Mouse (Mus musculus): Measurements from ENCODE around the gene Khnyn. TPM values are rescaled to one million over a fixed set of nuclear protein-coding genes. Genes with fewer than 3 reads are reported as not detected.

The Khnyn gene
- polyA plus RNA-seq, 1 experiment from 2014 or later, result 6.6 TPM

GRCm38 (mm10) chr14:55853621-55854285 is 31.0 kb upstream of the Khnyn start, which contains the start of gene Nynrin:
TSS of gene Nynrin (plus strand) at chr14:55854010.
- DNase-seq (ENCODE audit: low spot score) (peak; percentile 70), ATAC-seq (ENCODE audit: low FRiP score) (peak; percentile 82)
- Histone ChIP-seq H3K27ac (peak within 1 kb of the TSS; percentile 86), H3K9ac (peak within 1 kb of the TSS; percentile 88), H3K27me3 (ENCODE audit: control insufficient read depth, insufficient read depth, low read length) (no peaks in the 10 kb centered on the region), H3K4me2 (replicated peaks) (peak within 1 kb of the TSS; percentile 88), H3K4me1 (replicated peaks; ENCODE audit: control insufficient read depth, insufficient read depth, low read length) (peaks cover 48% of the 10 kb centered on the region), H3K36me3 (replicated peaks; ENCODE audit: control insufficient read depth, insufficient read depth) (no peaks in the 10 kb centered on the region), H3K9me3 (ENCODE audit: control insufficient read depth, low read length) (no peaks in the 10 kb centered on the region), H3K4me3 (replicated peaks; ENCODE audit: low read length) (peak within 1 kb of the TSS; percentile 68)
- WGBS, result under 1% methylated on average over 31 of the region's 33 CpGs

- Histone ChIP-seq H3K4me2 (replicated peaks) (peak overlapping the region; percentile 88), H3K4me1 (replicated peaks; ENCODE audit: control insufficient read depth, insufficient read depth, low read length) (peaks cover 48% of the 10 kb centered on the region), H3K9me3 (ENCODE audit: control insufficient read depth, low read length) (no peaks in the 10 kb centered on the region), H3K27ac (peak overlapping the region; percentile 86), H3K9ac (peak overlapping the region; percentile 88), H3K36me3 (replicated peaks; ENCODE audit: control insufficient read depth, insufficient read depth) (no peaks in the 10 kb centered on the region), H3K4me3 (replicated peaks; ENCODE audit: low read length) (peak overlapping the region; percentile 68), H3K27me3 (ENCODE audit: control insufficient read depth, insufficient read depth, low read length) (no peaks in the 10 kb centered on the region)
- DNase-seq (ENCODE audit: low spot score) (no peak), ATAC-seq (ENCODE audit: low FRiP score) (peak; percentile 6; the same call in 1 of the 2 replicates)
- 0% methylated on average over 9 of the region's 9 CpGs for WGBS
These were observed 30.2 kb upstream of the Khnyn start for GRCm38 (mm10) chr14:55854406-55855100.

- H3K36me3 ChIP-seq (replicated peaks; ENCODE audit: control insufficient read depth, insufficient read depth), result no peaks in the 10 kb centered on the region
- no peaks in the 10 kb centered on the region for H3K27me3 ChIP-seq (ENCODE audit: control insufficient read depth, insufficient read depth, low read length)
- peak; percentile 15; the same call in 1 of the 2 replicates for ATAC-seq (ENCODE audit: low FRiP score)
- H3K4me1 ChIP-seq (replicated peaks; ENCODE audit: control insufficient read depth, insufficient read depth, low read length), result peaks cover 48% of the 10 kb centered on the region
- H3K9ac ChIP-seq, result peak overlapping the region; percentile 88
- H3K9me3 ChIP-seq (ENCODE audit: control insufficient read depth, low read length), result no peaks in the 10 kb centered on the region
- peak overlapping the region; percentile 86 for H3K27ac ChIP-seq
- DNase-seq (ENCODE audit: low spot score), result peak; percentile 56
- peak overlapping the region; percentile 68 for H3K4me3 ChIP-seq (replicated peaks; ENCODE audit: low read length)
- peak overlapping the region; percentile 88 for H3K4me2 ChIP-seq (replicated peaks)
- WGBS, result 4% methylated on average over 4 of the region's 4 CpGs
These were observed 29.6 kb upstream of the Khnyn start for GRCm38 (mm10) chr14:55855101-55855561.

- 69% methylated on average over 4 of the region's 4 CpGs for WGBS
- H3K9me3 ChIP-seq (ENCODE audit: control insufficient read depth, low read length), result no peaks in the 10 kb centered on the region
- H3K4me2 ChIP-seq (replicated peaks), result peak overlapping the region; percentile 88
- DNase-seq (ENCODE audit: low spot score) (no peak), ATAC-seq (ENCODE audit: low FRiP score) (no peak)
- H3K4me1 ChIP-seq (replicated peaks; ENCODE audit: control insufficient read depth, insufficient read depth, low read length), result peaks cover 44% of the 10 kb centered on the region
- 0 out of 2 replicates have a peak, but pooled peaks cover under 1% of the 10 kb centered on the region for H3K36me3 ChIP-seq (replicated peaks; ENCODE audit: control insufficient read depth, insufficient read depth)
- no peak overlapping the region for H3K27ac ChIP-seq
- no peak overlapping the region for H3K4me3 ChIP-seq (replicated peaks; ENCODE audit: low read length)
- H3K27me3 ChIP-seq (ENCODE audit: control insufficient read depth, insufficient read depth, low read length), result no peaks in the 10 kb centered on the region
- H3K9ac ChIP-seq, result 0 out of 2 replicates have a peak overlapping the region, but pooled peaks have one; percentile 4
These were observed 27.2 kb upstream of the Khnyn start for GRCm38 (mm10) chr14:55857588-55857987.

- WGBS, result 87% methylated on average over 6 of the region's 6 CpGs
- no peak overlapping the region for H3K4me3 ChIP-seq (replicated peaks; ENCODE audit: low read length)
- H3K27ac ChIP-seq, result no peak overlapping the region
- ATAC-seq (ENCODE audit: low FRiP score), result no peak
- H3K27me3 ChIP-seq (ENCODE audit: control insufficient read depth, insufficient read depth, low read length), result no peaks in the 10 kb centered on the region
- H3K4me1 ChIP-seq (replicated peaks; ENCODE audit: control insufficient read depth, insufficient read depth, low read length), result peaks cover 14% of the 10 kb centered on the region
- DNase-seq (ENCODE audit: low spot score), result no peak
- H3K4me2 ChIP-seq (replicated peaks), result no peak overlapping the region
- no peaks in the 10 kb centered on the region for H3K9me3 ChIP-seq (ENCODE audit: control insufficient read depth, low read length)
- H3K36me3 ChIP-seq (replicated peaks; ENCODE audit: control insufficient read depth, insufficient read depth), result peaks cover 37% of the 10 kb centered on the region
- no peak overlapping the region for H3K9ac ChIP-seq
These were observed 22.6 kb upstream of the Khnyn start for GRCm38 (mm10) chr14:55862186-55862585.

GRCm38 (mm10) chr14:55862970-55863369 is 21.8 kb upstream of the Khnyn start:
- no peak for DNase-seq (ENCODE audit: low spot score)
- Histone ChIP-seq H3K4me2 (replicated peaks) (no peak overlapping the region), H3K4me3 (replicated peaks; ENCODE audit: low read length) (no peak overlapping the region), H3K27me3 (ENCODE audit: control insufficient read depth, insufficient read depth, low read length) (no peaks in the 10 kb centered on the region), H3K9ac (no peak overlapping the region), H3K27ac (no peak overlapping the region), H3K9me3 (ENCODE audit: control insufficient read depth, low read length) (no peaks in the 10 kb centered on the region), H3K4me1 (replicated peaks; ENCODE audit: control insufficient read depth, insufficient read depth, low read length) (peaks cover 6% of the 10 kb centered on the region), H3K36me3 (replicated peaks; ENCODE audit: control insufficient read depth, insufficient read depth) (peaks cover 44% of the 10 kb centered on the region)
- WGBS, result 97% methylated on average over 10 of the region's 10 CpGs
- ATAC-seq (ENCODE audit: low FRiP score), result peak; percentile 29; the same call in 1 of the 2 replicates

- Histone ChIP-seq H3K9me3 (ENCODE audit: control insufficient read depth, low read length) (no peaks in the 10 kb centered on the region), H3K4me2 (replicated peaks) (no peak overlapping the region), H3K36me3 (replicated peaks; ENCODE audit: control insufficient read depth, insufficient read depth) (peaks cover 52% of the 10 kb centered on the region), H3K4me1 (replicated peaks; ENCODE audit: control insufficient read depth, insufficient read depth, low read length) (peaks cover 3% of the 10 kb centered on the region; the same call in 1 of the 2 replicates), H3K27me3 (ENCODE audit: control insufficient read depth, insufficient read depth, low read length) (no peaks in the 10 kb centered on the region), H3K9ac (no peak overlapping the region), H3K27ac (no peak overlapping the region), H3K4me3 (replicated peaks; ENCODE audit: low read length) (no peak overlapping the region)
- 24% methylated on average over 7 of the region's 7 CpGs for WGBS
- DNase-seq (ENCODE audit: low spot score) (peak; percentile 76), ATAC-seq (ENCODE audit: low FRiP score) (no peak)
These were observed 21.0 kb upstream of the Khnyn start for GRCm38 (mm10) chr14:55863773-55864172.

GRCm38 (mm10) chr14:55866962-55867361 is 17.8 kb upstream of the Khnyn start:
- DNase-seq (ENCODE audit: low spot score), result peak; percentile 80
- no peak overlapping the region for H3K4me2 ChIP-seq (replicated peaks)
- H3K9me3 ChIP-seq (ENCODE audit: control insufficient read depth, low read length), result no peaks in the 10 kb centered on the region
- H3K4me1 ChIP-seq (replicated peaks; ENCODE audit: control insufficient read depth, insufficient read depth, low read length), result no peaks in the 10 kb centered on the region
- H3K27ac ChIP-seq, result no peak overlapping the region
- H3K4me3 ChIP-seq (replicated peaks; ENCODE audit: low read length), result no peak overlapping the region
- 37% methylated on average over 4 of the region's 4 CpGs for WGBS
- peaks cover 84% of the 10 kb centered on the region for H3K36me3 ChIP-seq (replicated peaks; ENCODE audit: control insufficient read depth, insufficient read depth)
- H3K9ac ChIP-seq, result no peak overlapping the region
- ATAC-seq (ENCODE audit: low FRiP score), result no peak
- H3K27me3 ChIP-seq (ENCODE audit: control insufficient read depth, insufficient read depth, low read length), result no peaks in the 10 kb centered on the region

GRCm38 (mm10) chr14:55868230-55869026 is 16.3 kb upstream of the Khnyn start:
- no peak overlapping the region for H3K4me2 ChIP-seq (replicated peaks)
- no peak for DNase-seq (ENCODE audit: low spot score)
- WGBS, result 88% methylated on average over 14 of the region's 14 CpGs

More at GRCm38 (mm10) chr14:55868230-55869026, 16.3 kb upstream of the Khnyn start:
- H3K4me1 ChIP-seq (replicated peaks; ENCODE audit: control insufficient read depth, insufficient read depth, low read length), result no peaks in the 10 kb centered on the region
- no peak overlapping the region for H3K27ac ChIP-seq
- H3K9ac ChIP-seq, result no peak overlapping the region
- H3K27me3 ChIP-seq (ENCODE audit: control insufficient read depth, insufficient read depth, low read length), result no peaks in the 10 kb centered on the region
- no peaks in the 10 kb centered on the region for H3K9me3 ChIP-seq (ENCODE audit: control insufficient read depth, low read length)
- H3K36me3 ChIP-seq (replicated peaks; ENCODE audit: control insufficient read depth, insufficient read depth), result peaks cover 91% of the 10 kb centered on the region
- ATAC-seq (ENCODE audit: low FRiP score), result no peak
- no peak overlapping the region for H3K4me3 ChIP-seq (replicated peaks; ENCODE audit: low read length)
